Mouse (Mus musculus): ENCODE measurements around the gene Kirrel. TPM values are rescaled to one million over a fixed set of nuclear protein-coding genes. Genes with fewer than 3 reads are reported as not detected.

Gene Kirrel
- total RNA-seq, 1 experiment from 2014 or later = not detected

- ATAC-seq (replicated peaks; ENCODE audit: insufficient number of reproducible peaks, low FRiP score, low TSS enrichment, poor library complexity, severe bottlenecking) = no peak
Observed at GRCm38 (mm10) chr3:87097969-87098946, 76.3 kb downstream of the Kirrel start.

- ATAC-seq (replicated peaks; ENCODE audit: insufficient number of reproducible peaks, low FRiP score, low TSS enrichment, poor library complexity, severe bottlenecking) = no peak
Observed at GRCm38 (mm10) chr3:87097205-87097604, 77.3 kb downstream of the Kirrel start.

GRCm38 (mm10) chr3:87093718-87094117, 80.8 kb downstream of the Kirrel start:
- ATAC-seq (replicated peaks; ENCODE audit: insufficient number of reproducible peaks, low FRiP score, low TSS enrichment, poor library complexity, severe bottlenecking) = no peak

- peak; percentile 59 for ATAC-seq (replicated peaks; ENCODE audit: insufficient number of reproducible peaks, low FRiP score, low TSS enrichment, poor library complexity, severe bottlenecking)
Observed at GRCm38 (mm10) chr3:87089694-87090565, 84.6 kb downstream of the Kirrel start.

GRCm38 (mm10) chr3:87087146-87087545, 87.4 kb downstream of the Kirrel start:
- no peak for ATAC-seq (replicated peaks; ENCODE audit: insufficient number of reproducible peaks, low FRiP score, low TSS enrichment, poor library complexity, severe bottlenecking)

GRCm38 (mm10) chr3:87082235-87082634, 92.3 kb downstream of the Kirrel start:
- ATAC-seq (replicated peaks; ENCODE audit: insufficient number of reproducible peaks, low FRiP score, low TSS enrichment, poor library complexity, severe bottlenecking) = no peak

GRCm38 (mm10) chr3:87079751-87080150, 94.8 kb downstream of the Kirrel start:
- ATAC-seq (replicated peaks; ENCODE audit: insufficient number of reproducible peaks, low FRiP score, low TSS enrichment, poor library complexity, severe bottlenecking) = no peak

- ATAC-seq (replicated peaks; ENCODE audit: insufficient number of reproducible peaks, low FRiP score, low TSS enrichment, poor library complexity, severe bottlenecking) = no peak
Observed at GRCm38 (mm10) chr3:87079301-87079700, 95.2 kb downstream of the Kirrel start.

GRCm38 (mm10) chr3:87077681-87078080, 96.9 kb downstream of the Kirrel start:
- ATAC-seq (replicated peaks; ENCODE audit: insufficient number of reproducible peaks, low FRiP score, low TSS enrichment, poor library complexity, severe bottlenecking) = no peak

GRCm38 (mm10) chr3:87076899-87077298, 97.6 kb downstream of the Kirrel start:
- ATAC-seq (replicated peaks; ENCODE audit: insufficient number of reproducible peaks, low FRiP score, low TSS enrichment, poor library complexity, severe bottlenecking) = no peak

- ATAC-seq (replicated peaks; ENCODE audit: insufficient number of reproducible peaks, low FRiP score, low TSS enrichment, poor library complexity, severe bottlenecking) = no peak
Observed at GRCm38 (mm10) chr3:87076161-87076560, 98.4 kb downstream of the Kirrel start.

- no peak for ATAC-seq (replicated peaks; ENCODE audit: insufficient number of reproducible peaks, low FRiP score, low TSS enrichment, poor library complexity, severe bottlenecking)
Observed at GRCm38 (mm10) chr3:87072612-87073515, 101.7 kb downstream of the Kirrel start.

- no peak for ATAC-seq (replicated peaks; ENCODE audit: insufficient number of reproducible peaks, low FRiP score, low TSS enrichment, poor library complexity, severe bottlenecking)
Observed at GRCm38 (mm10) chr3:87072191-87072590, 102.4 kb downstream of the Kirrel start.

- ATAC-seq (replicated peaks; ENCODE audit: insufficient number of reproducible peaks, low FRiP score, low TSS enrichment, poor library complexity, severe bottlenecking) = no peak
Observed at GRCm38 (mm10) chr3:87067396-87067975, 107.1 kb downstream of the Kirrel start.

GRCm38 (mm10) chr3:87053939-87054338, 120.6 kb downstream of the Kirrel start:
- no peak for ATAC-seq (replicated peaks; ENCODE audit: insufficient number of reproducible peaks, low FRiP score, low TSS enrichment, poor library complexity, severe bottlenecking)

- no peak for ATAC-seq (replicated peaks; ENCODE audit: insufficient number of reproducible peaks, low FRiP score, low TSS enrichment, poor library complexity, severe bottlenecking)
Observed at GRCm38 (mm10) chr3:87047801-87048200, 126.7 kb downstream of the Kirrel start.

- ATAC-seq (replicated peaks; ENCODE audit: insufficient number of reproducible peaks, low FRiP score, low TSS enrichment, poor library complexity, severe bottlenecking) = no peak
Observed at GRCm38 (mm10) chr3:87041733-87042132, 132.8 kb downstream of the Kirrel start.

GRCm38 (mm10) chr3:87038500-87038899, 136.0 kb downstream of the Kirrel start:
- no peak for ATAC-seq (replicated peaks; ENCODE audit: insufficient number of reproducible peaks, low FRiP score, low TSS enrichment, poor library complexity, severe bottlenecking)

All from monocyte, adult 5-6 weeks (primary cell).